Mouse (Mus musculus): ENCODE measurements at regions not wholly inside any gene's neighbourhood (a gene's known extent, or its start where the extent isn't known, plus 50 kb on each side); places are given as distances from the start of the nearest gene placed in this dataset.

- Histone ChIP-seq H3K27ac (ENCODE audit: insufficient read depth, low read length) (no peak overlapping the region), H3K9ac (ENCODE audit: low read depth, poor library complexity, severe bottlenecking) (no peak overlapping the region), H3K4me1 (ENCODE audit: control insufficient read depth, insufficient read depth, low read length) (no peaks in the 10 kb centered on the region), H3K27me3 (ENCODE audit: control insufficient read depth, insufficient read depth, low read length, poor library complexity, severe bottlenecking) (no peaks in the 10 kb centered on the region), H3K36me3 (ENCODE audit: control insufficient read depth, insufficient read depth, low read length, poor library complexity, severe bottlenecking) (no peaks in the 10 kb centered on the region), H3K9me3 (replicated peaks; ENCODE audit: control insufficient read depth, insufficient read depth, low read length, poor library complexity, severe bottlenecking) (no peaks in the 10 kb centered on the region), H3K4me3 (ENCODE audit: low read depth, low read length) (no peak overlapping the region)
- TF ChIP-seq EP300 (IDR thresholded peaks at IDR 0.05; ENCODE audit: insufficient read depth, low read depth, low read length): no peak
- no peak for TF ChIP-seq CTCF (IDR thresholded peaks at IDR 0.05; ENCODE audit: low read depth, low read length)
- TF ChIP-seq POLR2A (IDR thresholded peaks at IDR 0.05; ENCODE audit: insufficient read depth, low read length): no peak
These were observed 681.2 kb downstream of the Hdgfl1 start for GRCm38 (mm10) chr13:26088727-26089126.

GRCm38 (mm10) chr13:26080814-26081213 is 689.2 kb downstream of the Hdgfl1 start:
- H3K27me3 ChIP-seq (ENCODE audit: control insufficient read depth, insufficient read depth, low read length, poor library complexity, severe bottlenecking): no peaks in the 10 kb centered on the region
- H3K9ac ChIP-seq (ENCODE audit: low read depth, poor library complexity, severe bottlenecking): no peak overlapping the region
- H3K4me1 ChIP-seq (ENCODE audit: control insufficient read depth, insufficient read depth, low read length): no peaks in the 10 kb centered on the region
- no peaks in the 10 kb centered on the region for H3K36me3 ChIP-seq (ENCODE audit: control insufficient read depth, insufficient read depth, low read length, poor library complexity, severe bottlenecking)
- no peak overlapping the region for H3K4me3 ChIP-seq (ENCODE audit: low read depth, low read length)
- no peaks in the 10 kb centered on the region for H3K9me3 ChIP-seq (replicated peaks; ENCODE audit: control insufficient read depth, insufficient read depth, low read length, poor library complexity, severe bottlenecking)
- no peak for TF ChIP-seq POLR2A (IDR thresholded peaks at IDR 0.05; ENCODE audit: insufficient read depth, low read length)
- TF ChIP-seq CTCF (IDR thresholded peaks at IDR 0.05; ENCODE audit: low read depth, low read length): no peak
- no peak for TF ChIP-seq EP300 (IDR thresholded peaks at IDR 0.05; ENCODE audit: insufficient read depth, low read depth, low read length)
- H3K27ac ChIP-seq (ENCODE audit: insufficient read depth, low read length): no peak overlapping the region

GRCm38 (mm10) chr13:26080302-26080701 is 689.7 kb downstream of the Hdgfl1 start:
- H3K9me3 ChIP-seq (replicated peaks; ENCODE audit: control insufficient read depth, insufficient read depth, low read length, poor library complexity, severe bottlenecking): no peaks in the 10 kb centered on the region
- H3K36me3 ChIP-seq (ENCODE audit: control insufficient read depth, insufficient read depth, low read length, poor library complexity, severe bottlenecking): no peaks in the 10 kb centered on the region
- no peaks in the 10 kb centered on the region for H3K27me3 ChIP-seq (ENCODE audit: control insufficient read depth, insufficient read depth, low read length, poor library complexity, severe bottlenecking)
- no peaks in the 10 kb centered on the region for H3K4me1 ChIP-seq (ENCODE audit: control insufficient read depth, insufficient read depth, low read length)
- no peak overlapping the region for H3K27ac ChIP-seq (ENCODE audit: insufficient read depth, low read length)
- H3K9ac ChIP-seq (ENCODE audit: low read depth, poor library complexity, severe bottlenecking): no peak overlapping the region
- H3K4me3 ChIP-seq (ENCODE audit: low read depth, low read length): no peak overlapping the region
- no peak for TF ChIP-seq CTCF (IDR thresholded peaks at IDR 0.05; ENCODE audit: low read depth, low read length)

- no peaks in the 10 kb centered on the region for H3K36me3 ChIP-seq (ENCODE audit: control insufficient read depth, insufficient read depth, low read length, poor library complexity, severe bottlenecking)
- H3K4me1 ChIP-seq (ENCODE audit: control insufficient read depth, insufficient read depth, low read length): no peaks in the 10 kb centered on the region
- H3K9me3 ChIP-seq (replicated peaks; ENCODE audit: control insufficient read depth, insufficient read depth, low read length, poor library complexity, severe bottlenecking): no peaks in the 10 kb centered on the region
- H3K9ac ChIP-seq (ENCODE audit: low read depth, poor library complexity, severe bottlenecking): no peak overlapping the region
- TF ChIP-seq CTCF (IDR thresholded peaks at IDR 0.05; ENCODE audit: low read depth, low read length) (no peak), POLR2A (IDR thresholded peaks at IDR 0.05; ENCODE audit: insufficient read depth, low read length) (no peak), EP300 (IDR thresholded peaks at IDR 0.05; ENCODE audit: insufficient read depth, low read depth, low read length) (no peak)
- H3K27me3 ChIP-seq (ENCODE audit: control insufficient read depth, insufficient read depth, low read length, poor library complexity, severe bottlenecking): no peaks in the 10 kb centered on the region
- H3K27ac ChIP-seq (ENCODE audit: insufficient read depth, low read length): no peak overlapping the region
- H3K4me3 ChIP-seq (ENCODE audit: low read depth, low read length): no peak overlapping the region
These were observed 690.6 kb downstream of the Hdgfl1 start for GRCm38 (mm10) chr13:26079362-26079761.

GRCm38 (mm10) chr13:26061322-26061721 is 708.6 kb downstream of the Hdgfl1 start:
- Histone ChIP-seq H3K4me3 (ENCODE audit: low read depth, low read length) (no peak overlapping the region), H3K9me3 (replicated peaks; ENCODE audit: control insufficient read depth, insufficient read depth, low read length, poor library complexity, severe bottlenecking) (no peaks in the 10 kb centered on the region), H3K27ac (ENCODE audit: insufficient read depth, low read length) (no peak overlapping the region), H3K4me1 (ENCODE audit: control insufficient read depth, insufficient read depth, low read length) (no peaks in the 10 kb centered on the region), H3K36me3 (ENCODE audit: control insufficient read depth, insufficient read depth, low read length, poor library complexity, severe bottlenecking) (no peaks in the 10 kb centered on the region), H3K27me3 (ENCODE audit: control insufficient read depth, insufficient read depth, low read length, poor library complexity, severe bottlenecking) (no peaks in the 10 kb centered on the region), H3K9ac (ENCODE audit: low read depth, poor library complexity, severe bottlenecking) (no peak overlapping the region)
- TF ChIP-seq EP300 (IDR thresholded peaks at IDR 0.05; ENCODE audit: insufficient read depth, low read depth, low read length) (no peak), POLR2A (IDR thresholded peaks at IDR 0.05; ENCODE audit: insufficient read depth, low read length) (no peak), CTCF (IDR thresholded peaks at IDR 0.05; ENCODE audit: low read depth, low read length) (no peak)

GRCm38 (mm10) chr13:26037699-26038098 is 732.3 kb downstream of the Hdgfl1 start:
- TF ChIP-seq POLR2A (IDR thresholded peaks at IDR 0.05; ENCODE audit: insufficient read depth, low read length): no peak
- TF ChIP-seq CTCF (IDR thresholded peaks at IDR 0.05; ENCODE audit: low read depth, low read length): no peak
- TF ChIP-seq EP300 (IDR thresholded peaks at IDR 0.05; ENCODE audit: insufficient read depth, low read depth, low read length): no peak
- Histone ChIP-seq H3K9ac (ENCODE audit: low read depth, poor library complexity, severe bottlenecking) (no peak overlapping the region), H3K4me1 (ENCODE audit: control insufficient read depth, insufficient read depth, low read length) (no peaks in the 10 kb centered on the region), H3K4me3 (ENCODE audit: low read depth, low read length) (no peak overlapping the region), H3K27me3 (ENCODE audit: control insufficient read depth, insufficient read depth, low read length, poor library complexity, severe bottlenecking) (no peaks in the 10 kb centered on the region), H3K36me3 (ENCODE audit: control insufficient read depth, insufficient read depth, low read length, poor library complexity, severe bottlenecking) (no peaks in the 10 kb centered on the region), H3K27ac (ENCODE audit: insufficient read depth, low read length) (no peak overlapping the region), H3K9me3 (replicated peaks; ENCODE audit: control insufficient read depth, insufficient read depth, low read length, poor library complexity, severe bottlenecking) (no peaks in the 10 kb centered on the region)

All from ES-Bruce4 (cell line).